In the genomic region with DNA sequence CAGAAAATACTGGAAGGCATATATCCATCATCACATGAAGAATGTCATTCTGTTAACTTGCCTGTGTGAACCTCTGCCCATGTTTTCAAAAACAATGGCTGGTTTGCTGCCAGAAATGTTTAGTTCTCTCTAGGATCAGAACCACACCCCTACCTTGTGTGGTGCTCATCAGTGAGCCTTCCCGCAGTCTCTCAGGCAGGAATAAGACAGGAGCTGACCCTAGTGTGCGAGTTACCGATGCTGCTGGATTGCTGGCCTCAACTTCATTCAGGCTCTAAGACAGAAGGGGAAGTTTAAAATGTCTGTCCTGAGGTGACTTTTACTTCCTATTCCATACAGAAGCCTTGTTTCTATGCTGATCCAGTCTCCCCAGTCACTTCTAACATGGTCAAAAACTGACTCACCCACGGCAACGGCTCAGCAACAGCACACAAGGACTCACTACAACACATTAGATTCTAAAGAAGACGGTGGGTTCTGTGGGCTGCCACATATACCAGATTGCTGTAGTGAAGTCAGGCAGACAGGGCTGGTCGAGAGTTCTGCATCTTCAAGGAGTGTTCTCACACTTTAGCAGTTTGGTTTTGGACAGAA, we compare ENCODE assay signal across 12 mouse cellular contexts.
DNase-seq lines count a peak whose midpoint lies in the region; ATAC-seq and TF ChIP-seq lines count a peak whose summit lies in the region.
"Had no signal": no experiment of that assay in that cellular context is flagged by ENCODE, and none has a peak within 500 bp of the region (broad histone marks: within the 10 kb centered on the region; RNA-seq: fewer than 3 reads in every experiment).

No protein-coding gene starts in this region.

- TF ChIP-seq CTCF in layer of hippocampus, adult 2 months (conservative IDR thresholded peaks at IDR 0.05), result no peak

- 93% methylated on average over 7 of the region's 7 CpGs for WGBS in kidney, embryonic 14.5 days

- H3K4me1 ChIP-seq in megakaryocyte, embryonic 14.5 days, result peaks cover 97% of the 10 kb centered on the region
- peaks cover 11% of the 10 kb centered on the region; the same call in 1 of the 2 replicates for H3K4me1 ChIP-seq in kidney, embryonic 14.5 days (ENCODE audit: control insufficient read depth, insufficient read depth, low read length)

- H3K9ac ChIP-seq in kidney, embryonic 14.5 days (ENCODE audit: low read depth, low read length), result no peak overlapping the region
- H3K9ac ChIP-seq: lung, embryonic 15.5 days had no signal

- H3K27ac ChIP-seq in layer of hippocampus, adult 2 months, result peak overlapping the region; percentile 87
- H3K27ac ChIP-seq in kidney, embryonic 14.5 days (ENCODE audit: low read depth, low read length), result no peak overlapping the region
- H3K27ac ChIP-seq: kidney, postnatal 0 days; lung, embryonic 15.5 days had no signal

- ATAC-seq in kidney, embryonic 14.5 days (ENCODE audit: low FRiP score, low TSS enrichment), result no peak
- ATAC-seq: inflammation-experienced regulatory T-cells, adult 6 months had no signal

- peaks cover 45% of the 10 kb centered on the region for H3K36me3 ChIP-seq in megakaryocyte, embryonic 14.5 days (replicated peaks; ENCODE audit: low read length)
- no peaks in the 10 kb centered on the region for H3K36me3 ChIP-seq in kidney, embryonic 14.5 days (ENCODE audit: control insufficient read depth, insufficient read depth, low read length)

- H3K9me3 ChIP-seq in megakaryocyte, embryonic 14.5 days, result no peaks in the 10 kb centered on the region
- no peaks in the 10 kb centered on the region for H3K9me3 ChIP-seq in kidney, embryonic 14.5 days (ENCODE audit: control insufficient read depth, low read length)
- H3K9me3 ChIP-seq: lung, embryonic 15.5 days had no signal

- no peak overlapping the region for H3K4me2 ChIP-seq in kidney, embryonic 14.5 days (replicated peaks; ENCODE audit: low read depth, low read length)
- H3K4me2 ChIP-seq: lung, embryonic 15.5 days had no signal

- H3K4me3 ChIP-seq in layer of hippocampus, adult 2 months, result no peak overlapping the region
- peak overlapping the region; percentile 44 for H3K4me3 ChIP-seq in megakaryocyte, embryonic 14.5 days (replicated peaks)
- H3K4me3 ChIP-seq in kidney, embryonic 14.5 days (ENCODE audit: low read length), result no peak overlapping the region
- H3K4me3 ChIP-seq: lung, embryonic 15.5 days had no signal

- no peaks in the 10 kb centered on the region for H3K27me3 ChIP-seq in megakaryocyte, embryonic 14.5 days (replicated peaks)
- H3K27me3 ChIP-seq in kidney, embryonic 14.5 days (ENCODE audit: control insufficient read depth, insufficient read depth, low read length), result no peaks in the 10 kb centered on the region
- H3K27me3 ChIP-seq: lung, embryonic 15.5 days had no signal

- no peak for DNase-seq in layer of hippocampus, adult 2 months (ENCODE audit: low spot score in 2 of 2)
- DNase-seq in layer of hippocampus, postnatal 36 days, result no peak
- DNase-seq in A20 (ENCODE audit: low read depth, low spot score), result peak; percentile 25
- DNase-seq in T-cell, adult 2 months (ENCODE audit: low spot score), result peak; percentile 37
- no peak for DNase-seq in thymus, postnatal 10 days (ENCODE audit: low spot score in 2 of 2)
- DNase-seq in adrenal gland, postnatal 4 days (ENCODE audit: low spot score in 2 of 2), result no peak
- DNase-seq: cerebellum, postnatal 10 days had no signal

Comparison
In these comparisons a context has a peak if more than half of its experiments do, and no peak if none do; other contexts are left out.
1. DNase-seq: peak in A20 (single experiment) and T-cell, adult 2 months (single experiment); none in layer of hippocampus, adult 2 months (0 of 2), layer of hippocampus, postnatal 36 days (0 of 2), thymus, postnatal 10 days (0 of 2) and adrenal gland, postnatal 4 days (0 of 2).